ENCODE assay signal across 8 mouse cellular contexts in the genomic region with DNA sequence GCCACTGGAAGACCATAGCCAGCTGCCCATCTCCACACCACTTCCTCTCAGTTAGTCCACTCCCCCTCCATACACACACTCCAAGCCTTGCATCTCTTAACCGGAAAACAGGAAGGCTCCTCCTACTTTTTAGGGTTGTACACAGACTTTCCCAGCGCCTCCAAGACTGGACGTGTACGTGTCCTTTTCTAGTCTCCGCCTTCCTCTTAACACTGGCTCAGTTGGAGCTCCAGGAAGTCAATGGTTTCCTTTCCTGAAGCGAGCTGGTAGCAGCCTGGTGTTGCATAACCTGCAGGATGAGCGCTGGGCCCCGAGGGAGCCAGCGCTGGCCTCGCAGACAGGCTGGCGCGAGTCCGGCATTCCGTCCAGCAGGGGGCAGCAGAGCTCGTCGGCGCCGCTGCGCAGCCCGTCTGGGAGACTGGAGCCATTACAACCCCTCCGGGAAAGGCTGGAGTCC.
DNase-seq lines count a peak whose midpoint lies in the region; ATAC-seq and TF ChIP-seq lines count a peak whose summit lies in the region.

No protein-coding gene starts in this region.

- no peaks in the 10 kb centered on the region for H3K79me2 ChIP-seq in heart, adult 2 months (replicated peaks; ENCODE audit: control insufficient read depth, insufficient read depth, low read length)

- under 1% methylated on average over 21 of the region's 21 CpGs for WGBS in bone marrow, adult 2 months
- under 1% methylated on average over 21 of the region's 21 CpGs for WGBS in embryonic facial prominence, embryonic 14.5 days
- 3% methylated on average over 21 of the region's 21 CpGs for WGBS in heart, adult 2 months
- 1% methylated on average over 21 of the region's 21 CpGs for WGBS in kidney, adult 2 months
- WGBS in limb, embryonic 11.5 days = under 1% methylated on average over 21 of the region's 21 CpGs
- under 1% methylated on average over 21 of the region's 21 CpGs for WGBS in midbrain, embryonic 13.5 days
- WGBS in small intestine, adult 2 months = 1% methylated on average over 21 of the region's 21 CpGs

- H3K36me3 ChIP-seq in embryonic facial prominence, embryonic 14.5 days (ENCODE audit: control insufficient read depth, insufficient read depth, low read length) = no peaks in the 10 kb centered on the region
- no peaks in the 10 kb centered on the region for H3K36me3 ChIP-seq in heart, adult 2 months (ENCODE audit: control insufficient read depth, insufficient read depth, low read length)
- no peaks in the 10 kb centered on the region for H3K36me3 ChIP-seq in kidney, adult 2 months (ENCODE audit: control insufficient read depth, insufficient read depth, low read length)
- H3K36me3 ChIP-seq in limb, embryonic 11.5 days (ENCODE audit: control insufficient read depth, insufficient read depth, low read length) = no peaks in the 10 kb centered on the region
- no peaks in the 10 kb centered on the region for H3K36me3 ChIP-seq in midbrain, embryonic 13.5 days
- H3K36me3 ChIP-seq in small intestine, adult 2 months (ENCODE audit: control insufficient read depth, insufficient read depth, low read length) = no peaks in the 10 kb centered on the region

- no peaks in the 10 kb centered on the region; the same call in 1 of the 2 replicates for H3K4me1 ChIP-seq in bone marrow, adult 2 months (ENCODE audit: control insufficient read depth, insufficient read depth, low read length)
- H3K4me1 ChIP-seq in embryonic facial prominence, embryonic 14.5 days (ENCODE audit: control insufficient read depth, insufficient read depth, low read length) = 0 out of 2 replicates have a peak, but pooled peaks cover 7% of the 10 kb centered on the region
- H3K4me1 ChIP-seq in heart, adult 2 months (ENCODE audit: control insufficient read depth, insufficient read depth, low read length) = peaks cover 7% of the 10 kb centered on the region; the same call in 1 of the 2 replicates
- no peaks in the 10 kb centered on the region for H3K4me1 ChIP-seq in kidney, adult 2 months (ENCODE audit: control insufficient read depth, insufficient read depth, low read length)
- H3K4me1 ChIP-seq in limb, embryonic 11.5 days (ENCODE audit: control insufficient read depth, insufficient read depth, low read length) = no peaks in the 10 kb centered on the region
- H3K4me1 ChIP-seq in midbrain, embryonic 13.5 days (replicated peaks) = peaks cover 20% of the 10 kb centered on the region
- no peaks in the 10 kb centered on the region for H3K4me1 ChIP-seq in small intestine, adult 2 months (ENCODE audit: control insufficient read depth, insufficient read depth, insufficient read length, low read length)

- peak; percentile 95 for ATAC-seq in embryonic facial prominence, embryonic 14.5 days (ENCODE audit: low read depth)
- peak; percentile 87 for ATAC-seq in limb, embryonic 11.5 days (ENCODE audit: insufficient number of reproducible peaks, low FRiP score, low TSS enrichment, low read depth)
- peak; percentile 89 for ATAC-seq in midbrain, embryonic 13.5 days

- intact Hi-C loops in heart, adult 2 months (cut with DNase I) = loop anchor here (1.0 to 10.0 kb wide), 4 partner anchors 126 to 527 kb away; no protein-coding TSS in a partner anchor

- no peak for TF ChIP-seq POLR2A in bone marrow, adult 2 months (IDR thresholded peaks at IDR 0.05; ENCODE audit: borderline replicate concordance, control insufficient read depth, low read depth, low read length)
- peak; percentile 41; the same call in 1 of the 2 replicates for TF ChIP-seq POLR2A in heart, adult 2 months (IDR thresholded peaks at IDR 0.05; ENCODE audit: insufficient read depth, low read depth, low read length)
- no peak for TF ChIP-seq POLR2A in kidney, adult 2 months (IDR thresholded peaks at IDR 0.05; ENCODE audit: low read depth, low read length)
- TF ChIP-seq POLR2A in small intestine, adult 2 months (IDR thresholded peaks at IDR 0.05; ENCODE audit: low read depth, low read length) = no peak

- no peaks in the 10 kb centered on the region for H3K9me3 ChIP-seq in embryonic facial prominence, embryonic 14.5 days (ENCODE audit: control insufficient read depth, low read length)
- no peaks in the 10 kb centered on the region for H3K9me3 ChIP-seq in limb, embryonic 11.5 days (ENCODE audit: control insufficient read depth, low read length)
- no peaks in the 10 kb centered on the region for H3K9me3 ChIP-seq in midbrain, embryonic 13.5 days

- DNase-seq in 416B (ENCODE audit: low read depth) = peak; percentile 93
- peak; percentile 94 for DNase-seq in embryonic facial prominence, embryonic 14.5 days (ENCODE audit: low spot score)
- DNase-seq in heart, adult 2 months = peak; percentile 93 to 98
- peak; percentile 94 for DNase-seq in kidney, adult 2 months
- peak; percentile 97 for DNase-seq in limb, embryonic 11.5 days (ENCODE audit: low spot score)

- TF ChIP-seq EP300 in heart, adult 2 months (IDR thresholded peaks at IDR 0.05; ENCODE audit: insufficient read depth, low read depth, low read length) = peak; percentile 97

- H3K9ac ChIP-seq in embryonic facial prominence, embryonic 14.5 days (ENCODE audit: low read depth, low read length) = peak overlapping the region; percentile 43; the same call in 1 of the 2 replicates
- no peak overlapping the region for H3K9ac ChIP-seq in heart, adult 2 months (ENCODE audit: low read depth, low read length)
- no peak overlapping the region for H3K9ac ChIP-seq in limb, embryonic 11.5 days (ENCODE audit: low read length)
- H3K9ac ChIP-seq in midbrain, embryonic 13.5 days (replicated peaks) = no peak overlapping the region

- peak; percentile 91 for TF ChIP-seq CTCF in bone marrow, adult 2 months (IDR thresholded peaks at IDR 0.05; ENCODE audit: control insufficient read depth, insufficient read depth, low read length)
- TF ChIP-seq CTCF in heart, adult 2 months (IDR thresholded peaks at IDR 0.05) = no peak
- TF ChIP-seq CTCF in kidney, adult 2 months (conservative IDR thresholded peaks at IDR 0.05; ENCODE audit: insufficient read depth, insufficient read length, low read depth, low read length) = peak; percentile 88
- TF ChIP-seq CTCF in small intestine, adult 2 months (IDR thresholded peaks at IDR 0.05; ENCODE audit: extremely low read depth, insufficient read length, insufficient replicate concordance, low read depth, low read length) = peak; percentile 95

- H3K4me2 ChIP-seq in embryonic facial prominence, embryonic 14.5 days (ENCODE audit: low read depth, low read length) = peak overlapping the region; percentile 50
- H3K4me2 ChIP-seq in limb, embryonic 11.5 days (ENCODE audit: low read depth, severe bottlenecking) = peak overlapping the region; percentile 40
- peak overlapping the region; percentile 48 for H3K4me2 ChIP-seq in midbrain, embryonic 13.5 days (replicated peaks)

- no peak overlapping the region for H3K27ac ChIP-seq in bone marrow, adult 2 months (ENCODE audit: control insufficient read depth, insufficient read depth, low read depth, low read length, poor library complexity)
- peak overlapping the region; percentile 78 for H3K27ac ChIP-seq in embryonic facial prominence, embryonic 14.5 days (replicated peaks; ENCODE audit: low read depth, low read length)
- peak overlapping the region; percentile 54 for H3K27ac ChIP-seq in heart, adult 2 months
- peak overlapping the region; percentile 66 for H3K27ac ChIP-seq in kidney, adult 2 months (ENCODE audit: insufficient read depth, low read depth, low read length)
- 0 out of 2 replicates have a peak overlapping the region, but pooled peaks have one; percentile 45 for H3K27ac ChIP-seq in limb, embryonic 11.5 days (replicated peaks; ENCODE audit: low read depth, low read length)
- no peak overlapping the region for H3K27ac ChIP-seq in midbrain, embryonic 13.5 days
- H3K27ac ChIP-seq in small intestine, adult 2 months (ENCODE audit: insufficient read depth, low read depth, low read length) = 0 out of 2 replicates have a peak overlapping the region, but pooled peaks have one; percentile 14

- peak overlapping the region; percentile 40 for H3K4me3 ChIP-seq in bone marrow, adult 2 months (replicated peaks; ENCODE audit: control insufficient read depth, low read depth, low read length)
- H3K4me3 ChIP-seq in embryonic facial prominence, embryonic 14.5 days (ENCODE audit: low read depth, low read length) = peak overlapping the region; percentile 33
- peak overlapping the region; percentile 3; the same call in 1 of the 2 replicates for H3K4me3 ChIP-seq in heart, adult 2 months
- H3K4me3 ChIP-seq in kidney, adult 2 months (ENCODE audit: insufficient read depth, low read depth, low read length) = peak overlapping the region; percentile 24; the same call in 1 of the 2 replicates
- peak overlapping the region; percentile 27 for H3K4me3 ChIP-seq in limb, embryonic 11.5 days (ENCODE audit: low read depth, low read length)
- H3K4me3 ChIP-seq in midbrain, embryonic 13.5 days (replicated peaks) = peak overlapping the region; percentile 29
- H3K4me3 ChIP-seq in small intestine, adult 2 months (ENCODE audit: low read depth, low read length) = peak overlapping the region; percentile 15

- no peaks in the 10 kb centered on the region for H3K27me3 ChIP-seq in embryonic facial prominence, embryonic 14.5 days (replicated peaks; ENCODE audit: control insufficient read depth, insufficient read depth, low read length)
- H3K27me3 ChIP-seq in heart, adult 2 months (ENCODE audit: control insufficient read depth, insufficient read depth, low read length) = no peaks in the 10 kb centered on the region
- no peaks in the 10 kb centered on the region for H3K27me3 ChIP-seq in kidney, adult 2 months (replicated peaks; ENCODE audit: control insufficient read depth, insufficient read depth, low read length)
- no peaks in the 10 kb centered on the region for H3K27me3 ChIP-seq in limb, embryonic 11.5 days (ENCODE audit: control insufficient read depth, insufficient read depth, low read length)
- peaks cover 19% of the 10 kb centered on the region for H3K27me3 ChIP-seq in midbrain, embryonic 13.5 days
- H3K27me3 ChIP-seq in small intestine, adult 2 months (ENCODE audit: control insufficient read depth, insufficient read depth, low read length) = no peaks in the 10 kb centered on the region

Comparison
In these comparisons a context has a peak if more than half of its experiments do, and no peak if none do; other contexts are left out.
1. H3K27ac ChIP-seq: peak in embryonic facial prominence, embryonic 14.5 days (single experiment), heart, adult 2 months (single experiment), kidney, adult 2 months (single experiment), limb, embryonic 11.5 days (single experiment) and small intestine, adult 2 months (single experiment); none in bone marrow, adult 2 months (single experiment) and midbrain, embryonic 13.5 days (single experiment).
2. Peak in every context shown above with its lines, with median percentiles within 50 percentile points of each other: DNase-seq, H3K4me3 ChIP-seq, ATAC-seq and H3K4me2 ChIP-seq.